Comparison of ENCODE assay signal across 7 mouse cellular contexts in the genomic region with DNA sequence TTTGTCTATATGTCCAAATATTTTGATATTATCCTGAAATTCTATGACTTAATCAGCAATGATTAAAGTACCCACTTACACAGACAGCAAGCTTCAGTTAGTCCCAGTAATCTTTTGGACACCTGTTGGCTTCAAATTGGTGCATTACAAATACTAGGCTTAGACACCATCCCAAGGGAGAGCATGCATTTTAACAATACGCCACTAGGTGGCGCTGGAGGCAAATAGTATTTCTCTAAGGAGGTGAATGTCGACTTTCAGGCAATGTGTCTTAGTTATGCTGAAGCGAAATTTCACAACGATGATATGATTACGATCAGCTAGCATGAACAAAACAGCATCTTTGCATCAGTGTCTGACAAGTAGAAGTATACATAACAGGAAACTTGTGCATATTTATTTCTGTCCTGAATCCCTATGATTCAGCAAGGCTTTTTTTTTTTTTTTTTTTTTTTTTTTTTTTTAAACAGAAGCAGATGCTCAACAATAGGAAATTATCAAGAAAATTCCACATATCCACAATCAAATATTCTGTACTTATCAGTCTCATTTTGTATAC.
DNase-seq lines count a peak whose midpoint lies in the region; ATAC-seq and TF ChIP-seq lines count a peak whose summit lies in the region.

No protein-coding gene starts in this region.

- peak; percentile 93 for TF ChIP-seq CTCF in left cerebral cortex, adult 2 months (IDR thresholded peaks at IDR 0.05)

- peak; percentile 72 to 75 for DNase-seq in adrenal gland, adult 18-20 months (ENCODE audit: low spot score in 2 of 2)
- peak; percentile 94 for DNase-seq in cerebellum, postnatal 14 days
- DNase-seq in frontal cortex, postnatal 36 days (ENCODE audit: low spot score in 2 of 2) = peak; percentile 90 to 96
- DNase-seq in left cerebral cortex, adult 2 months (ENCODE audit: extremely low spot score in 1 of 2, low spot score in 2 of 2) = peak; percentile 87 to 93
- DNase-seq in mesoderm, embryonic 11.5 days (ENCODE audit: low read depth, low spot score) = peak; percentile 87
- DNase-seq in spleen, postnatal 14 days (ENCODE audit: low spot score in 2 of 2) = peak; percentile 6 to 12

- no peak overlapping the region; the same call in 1 of the 2 replicates for H3K4me3 ChIP-seq in left cerebral cortex, adult 2 months

- H3K27ac ChIP-seq in left cerebral cortex, adult 2 months = no peak overlapping the region

- ATAC-seq in inflammation-experienced regulatory T-cells, adult 6 months = peak; percentile 41

- intact Hi-C loops in left cerebral cortex, adult 2 months (cut with DNase I) = loop anchor here (1.0 to 10.0 kb wide), 2 partner anchors 260 to 435 kb away; a partner anchor contains a TSS

Comparison
In these comparisons a context has a peak if more than half of its experiments do, and no peak if none do; other contexts are left out.
1. DNase-seq: peak in every context shown above with its lines; median percentile 94 in cerebellum, postnatal 14 days; 93 in frontal cortex, postnatal 36 days; 90 in left cerebral cortex, adult 2 months; 87 in mesoderm, embryonic 11.5 days; 74 in adrenal gland, adult 18-20 months; 9 in spleen, postnatal 14 days.